ENCODE assay signal across 30 mouse cellular contexts in the genomic region with DNA sequence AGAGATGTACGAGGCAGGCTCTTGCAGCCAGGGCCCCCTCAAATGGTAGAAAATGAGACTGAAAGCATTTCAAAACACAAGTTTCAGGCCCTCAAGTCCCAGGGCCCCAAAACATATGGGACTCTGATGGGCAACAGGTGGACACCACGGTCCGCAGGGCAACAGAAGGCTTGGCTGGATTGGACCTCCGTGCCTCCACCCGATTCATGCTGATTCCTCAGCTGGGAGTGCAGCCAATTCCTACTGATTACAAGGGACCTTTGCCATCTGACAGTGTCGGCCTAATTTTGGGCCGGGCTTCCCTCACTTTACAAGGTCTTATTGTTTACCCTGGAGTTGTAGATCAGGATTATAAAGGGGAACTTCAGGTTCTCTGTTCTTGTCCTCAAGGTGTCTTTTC. TPM values are rescaled to one million over a fixed set of nuclear protein-coding genes. Genes with fewer than 3 reads are reported as not detected.
"Had no signal": no experiment of that assay in that cellular context is flagged by ENCODE, and none has a peak within 500 bp of the region (broad histone marks: within the 10 kb centered on the region; RNA-seq: fewer than 3 reads in every experiment).

No protein-coding gene starts in this region.

RNA-seq across cellular contexts. Expression of a gene that starts 40.9 kb away (rescaled TPM):
- total RNA-seq: layer of hippocampus, adult 2 months; left cerebral cortex, postnatal 36 days had no signal
- polyA plus RNA-seq: heart, embryonic 12.5 days; hindbrain, embryonic 10.5 days; inflammation-experienced regulatory T-cells, adult 6 months had no signal

RNA-seq across cellular contexts. Expression of a gene that starts 53.6 kb away (rescaled TPM):
- total RNA-seq: gastrocnemius, postnatal 14 days; gastrocnemius, postnatal 36 days; heart, adult 18-20 months; heart, postnatal 10 days; heart, postnatal 25 days; heart, postnatal 4 days; layer of hippocampus, adult 2 months; layer of hippocampus, postnatal 10 days; layer of hippocampus, postnatal 25 days; left cerebral cortex, adult 2 months; left cerebral cortex, postnatal 14 days; left cerebral cortex, postnatal 36 days had no signal
- polyA plus RNA-seq: heart, embryonic 10.5 days; heart, embryonic 12.5 days; heart, embryonic 16.5 days; hindbrain, embryonic 10.5 days; hindbrain, embryonic 12.5 days; hindbrain, embryonic 16.5 days; kidney, embryonic 14.5 days; limb, embryonic 11.5 days; limb, embryonic 15.5 days; liver, embryonic 13.5 days; liver, embryonic 15.5 days had no signal

RNA-seq across cellular contexts. Expression of a gene that starts 55.8 kb away (rescaled TPM):
- total RNA-seq: gastrocnemius, postnatal 14 days; gastrocnemius, postnatal 36 days; heart, adult 8-10 months; heart, postnatal 10 days; heart, postnatal 25 days; heart, postnatal 4 days; layer of hippocampus, adult 2 months; layer of hippocampus, postnatal 10 days; layer of hippocampus, postnatal 25 days; left cerebral cortex, adult 2 months; left cerebral cortex, postnatal 14 days; left cerebral cortex, postnatal 36 days had no signal
- polyA plus RNA-seq: gonadal fat pad, adult 2 months; heart, embryonic 12.5 days; heart, embryonic 14.5 days; hindbrain, embryonic 10.5 days; hindbrain, embryonic 12.5 days; hindbrain, embryonic 14.5 days; hindbrain, embryonic 16.5 days; inflammation-experienced regulatory T-cells, adult 6 months; kidney, embryonic 14.5 days; limb, embryonic 11.5 days; liver, embryonic 11.5 days; liver, embryonic 13.5 days; liver, embryonic 15.5 days; liver, postnatal 0 days had no signal
